ENCODE assay signal across 33 mouse cellular contexts in genomic region chr4:130958812-130959211, GRCm38 (mm10). TPM values are rescaled to one million over a fixed set of nuclear protein-coding genes. Genes with fewer than 3 reads are reported as not detected.
"Had no signal": no experiment of that assay in that cellular context is flagged by ENCODE, and none has a peak within 500 bp of the region (broad histone marks: within the 10 kb centered on the region; RNA-seq: fewer than 3 reads in every experiment).

No protein-coding gene starts in this region.

- H3K9ac ChIP-seq: embryonic facial prominence, embryonic 12.5 days; embryonic facial prominence, embryonic 13.5 days; embryonic facial prominence, embryonic 15.5 days; forebrain, embryonic 12.5 days; forebrain, embryonic 13.5 days; forebrain, embryonic 15.5 days; forebrain, postnatal 0 days had no signal

- H3K4me1 ChIP-seq: embryonic facial prominence, embryonic 12.5 days; embryonic facial prominence, embryonic 13.5 days; embryonic facial prominence, embryonic 15.5 days had no signal

- H3K9me3 ChIP-seq: embryonic facial prominence, embryonic 10.5 days; embryonic facial prominence, embryonic 12.5 days; embryonic facial prominence, embryonic 13.5 days; embryonic facial prominence, embryonic 15.5 days; forebrain, embryonic 10.5 days; forebrain, embryonic 12.5 days; forebrain, embryonic 13.5 days; forebrain, embryonic 15.5 days had no signal

- H3K27ac ChIP-seq: embryonic facial prominence, embryonic 10.5 days; embryonic facial prominence, embryonic 12.5 days; embryonic facial prominence, embryonic 13.5 days; embryonic facial prominence, embryonic 15.5 days; forebrain, embryonic 12.5 days; forebrain, embryonic 13.5 days; forebrain, embryonic 15.5 days; heart, adult 2 months had no signal

- ATAC-seq: forebrain, embryonic 13.5 days; forebrain, embryonic 15.5 days; forebrain, postnatal 0 days had no signal

- H3K36me3 ChIP-seq: embryonic facial prominence, embryonic 10.5 days; embryonic facial prominence, embryonic 12.5 days; embryonic facial prominence, embryonic 13.5 days; embryonic facial prominence, embryonic 15.5 days; forebrain, embryonic 10.5 days; forebrain, embryonic 12.5 days; forebrain, embryonic 15.5 days had no signal

- DNase-seq: cerebellum, adult 18-20 months; cerebellum, adult 2 months; cerebellum, adult 8-10 months; cerebellum, adult 9-10 months; cerebellum, adult 9-11 months; cerebellum, postnatal 14 days; cerebellum, postnatal 25 days; cerebellum, postnatal 36 days; embryo, embryonic 11 days; forebrain, postnatal 0 days; gastrocnemius, postnatal 10 days; gastrocnemius, postnatal 14 days; gastrocnemius, postnatal 36 days; heart, adult 18-20 months; heart, adult 2 months had no signal

- H3K4me2 ChIP-seq: embryonic facial prominence, embryonic 12.5 days; embryonic facial prominence, embryonic 13.5 days; embryonic facial prominence, embryonic 15.5 days; forebrain, embryonic 12.5 days; forebrain, embryonic 13.5 days; forebrain, embryonic 15.5 days had no signal

- H3K27me3 ChIP-seq: embryonic facial prominence, embryonic 12.5 days; embryonic facial prominence, embryonic 13.5 days; embryonic facial prominence, embryonic 15.5 days; forebrain, embryonic 13.5 days; forebrain, embryonic 15.5 days had no signal

- H3K4me3 ChIP-seq: embryonic facial prominence, embryonic 10.5 days; embryonic facial prominence, embryonic 12.5 days; embryonic facial prominence, embryonic 13.5 days; embryonic facial prominence, embryonic 15.5 days; erythroblast, embryonic 14.5 days; forebrain, embryonic 10.5 days; forebrain, embryonic 12.5 days; forebrain, embryonic 13.5 days; forebrain, embryonic 15.5 days; heart, adult 2 months had no signal

RNA-seq across cellular contexts. Expression of gene Matn1, which starts 14.6 kb away (rescaled TPM):
- total RNA-seq: common myeloid progenitor, adult 5-6 weeks; gastrocnemius, adult 18-20 months; gastrocnemius, adult 8-10 months; gastrocnemius, postnatal 14 days; gastrocnemius, postnatal 36 days; gastrocnemius, postnatal 4 days; granulocyte monocyte progenitor cell, adult 5-6 weeks; heart, adult 18-20 months; heart, adult 2 months; heart, adult 8-10 months had no signal
- polyA plus RNA-seq: embryonic facial prominence, embryonic 10.5 days; erythroblast, embryonic 14.5 days; forebrain, embryonic 10.5 days; forebrain, embryonic 11.5 days; forebrain, embryonic 13.5 days; forebrain, embryonic 15.5 days; forebrain, embryonic 16.5 days; gonadal fat pad, adult 2 months had no signal
